Mouse (Mus musculus) embryonic facial prominence, embryonic 10.5 days (tissue): ENCODE data around the gene Nemp2. TPM values are rescaled to one million over a fixed set of nuclear protein-coding genes. Genes with fewer than 3 reads are reported as not detected.

Experiments used
- DNase-seq: peaks from one replicate; pipeline ENCODE4 v3.0.0-alpha.2; 2017; ENCODE audit warnings: low spot score
- H3K27ac ChIP-seq: fragments of 300-500 bp; sonication (generic); replicated peaks from 2 replicates; pipeline ENCODE4 v1.5.1; 2016; ENCODE audit warnings: mild to moderate bottlenecking
- H3K27me3 ChIP-seq: fragments of 300-500 bp; sonication (generic); replicated peaks from 2 replicates; pipeline ENCODE4 v1.6.1; 2016; ENCODE audit warnings: low read depth, mild to moderate bottlenecking; ENCODE audit not compliant: poor library complexity, severe bottlenecking
- H3K36me3 ChIP-seq: fragments of 300-500 bp; sonication (generic); replicated peaks from 2 replicates; pipeline ENCODE4 v1.6.1; 2016; ENCODE audit warnings: mild to moderate bottlenecking, moderate library complexity
- H3K4me1 ChIP-seq: fragments of 300-500 bp; sonication (generic); 2 replicates; pipeline ENCODE4 v1.6.1; 2016
- H3K4me3 ChIP-seq: fragments of 300-500 bp; sonication (generic); 2 replicates; pipeline ENCODE4 v1.5.1; 2016; ENCODE audit warnings: mild to moderate bottlenecking, moderate library complexity
- H3K9me3 ChIP-seq: fragments of 300-500 bp; sonication (generic); 2 replicates; pipeline ENCODE4 v1.6.1; 2016; ENCODE audit warnings: mild to moderate bottlenecking
- WGBS: fragments of 180-500 bp; shearing (Covaris S2); methylation state at CpG from one replicate; pipeline ENCODE4 v1.1.7; 2016; 5-methylcytosine and 5-hydroxymethylcytosine counted together
- polyA plus RNA-seq: library from polyadenylated mRNA; unstranded; fragments of >200 nt; fragmentation: Nextera tagmentation; extraction: Ambion mirVana; gene quantifications from 2 replicates; pipeline ENCODE4 v1.2.1, GENCODE M21; 2016

Gene Nemp2
- polyA plus RNA-seq = 9.3 and 9.4 TPM in 2 replicates

DNA sequence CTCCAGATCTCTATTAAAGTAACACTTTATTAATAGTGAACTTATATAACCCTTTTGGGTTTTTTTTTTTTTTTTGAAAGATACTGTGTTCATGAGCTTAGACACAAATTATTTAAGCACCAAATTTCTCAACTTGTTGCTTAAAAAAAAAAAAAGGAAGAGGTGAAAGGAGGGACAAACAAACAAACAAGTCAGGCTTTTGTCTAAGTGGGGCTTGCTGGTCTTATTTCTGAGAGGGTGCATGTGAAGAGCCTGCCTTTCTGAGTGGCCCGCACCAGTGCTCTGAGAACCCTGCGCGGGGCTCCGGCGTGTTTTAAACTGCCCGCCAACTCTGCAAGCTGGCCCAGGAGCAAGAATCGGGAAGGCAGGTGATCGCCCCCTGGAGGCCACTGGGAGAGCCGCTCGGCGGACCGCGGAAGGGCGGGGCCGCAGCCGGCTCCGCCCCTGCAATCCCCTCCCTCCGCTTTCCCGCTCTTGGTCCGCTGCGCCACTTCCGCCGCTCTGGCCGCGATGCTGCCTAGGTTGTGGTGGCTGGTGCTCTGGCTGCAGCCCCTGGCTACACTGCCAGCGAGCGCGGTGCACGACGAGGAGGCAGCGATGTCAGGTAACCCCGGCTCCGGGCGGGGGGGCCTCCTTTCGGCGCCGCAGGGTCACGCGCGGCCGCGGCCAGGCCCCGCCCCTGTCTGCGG lies at the start of gene Nemp2:
Nemp2 (plus strand) TSS at position 456 of the 689 bp plus-strand sequence.
- under 1% methylated on average over 44 of the region's 44 CpGs for WGBS
- Histone ChIP-seq H3K4me3 (peak within 1 kb of the TSS; percentile 92), H3K27me3 (no peaks in the 10 kb centered on the region), H3K36me3 (peaks cover 11% of the 10 kb centered on the region; the same call in 1 of the 2 replicates), H3K27ac (peak within 1 kb of the TSS; percentile 97), H3K9me3 (no peaks in the 10 kb centered on the region), H3K4me1 (peaks cover 11% of the 10 kb centered on the region)
- DNase-seq = peak; percentile 96

GRCm38 (mm10) chr1:52581744-52582143 lies 48.8 kb upstream of the Nemp2 start:
- H3K4me3 ChIP-seq = no peak overlapping the region
- H3K36me3 ChIP-seq = no peaks in the 10 kb centered on the region
- WGBS = 78% methylated on average over 6 of the region's 6 CpGs
- no peaks in the 10 kb centered on the region for H3K27me3 ChIP-seq
- H3K9me3 ChIP-seq = no peaks in the 10 kb centered on the region
- DNase-seq = no peak
- peaks cover 12% of the 10 kb centered on the region for H3K4me1 ChIP-seq
- no peak overlapping the region for H3K27ac ChIP-seq

GRCm38 (mm10) chr1:52582866-52583265 lies 47.6 kb upstream of the Nemp2 start:
- no peaks in the 10 kb centered on the region for H3K27me3 ChIP-seq
- DNase-seq = no peak
- 93% methylated on average over 1 of the region's 1 CpGs for WGBS

DNA sequence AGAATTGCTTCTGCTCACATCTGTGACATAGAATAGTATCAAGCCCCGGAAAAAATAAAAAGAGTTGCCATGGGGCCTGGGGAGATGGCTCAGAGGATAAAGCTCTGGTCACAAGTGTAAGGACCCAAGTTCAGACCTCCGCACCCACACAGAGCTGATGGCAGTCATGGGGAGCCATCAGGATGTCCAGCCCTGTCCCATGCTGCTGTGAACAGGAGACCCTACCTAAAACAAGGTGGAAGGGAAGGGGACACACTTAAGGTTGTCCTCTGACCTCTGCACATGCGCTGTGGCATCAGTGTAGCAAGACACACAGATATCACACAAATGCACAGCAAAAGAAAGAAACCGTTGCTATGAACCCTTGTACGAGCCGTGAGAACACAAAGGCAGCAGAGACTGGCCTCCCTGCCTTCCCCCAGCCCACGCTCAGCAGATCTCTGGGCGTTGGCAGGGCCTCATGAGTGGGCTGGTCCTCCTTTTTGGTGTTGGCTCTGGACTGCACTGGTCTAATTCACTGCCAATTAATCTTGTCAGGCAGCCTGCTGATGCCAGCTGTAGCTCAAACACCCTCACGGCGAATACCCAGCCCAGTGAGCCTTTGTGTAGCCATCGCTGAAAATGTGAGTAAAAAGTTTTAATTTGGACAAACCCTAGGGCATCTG lies 33.4 kb upstream of the Nemp2 start:
- DNase-seq = no peak
- Histone ChIP-seq H3K36me3 (no peaks in the 10 kb centered on the region), H3K9me3 (no peaks in the 10 kb centered on the region), H3K27ac (0 out of 2 replicates have a peak overlapping the region, but pooled peaks have one; percentile 19), H3K4me3 (no peak overlapping the region), H3K27me3 (no peaks in the 10 kb centered on the region), H3K4me1 (peaks cover 6% of the 10 kb centered on the region)
- 76% methylated on average over 11 of the region's 11 CpGs for WGBS

More at GRCm38 (mm10) chr1:52582866-52583265, 47.6 kb upstream of the Nemp2 start:
- H3K9me3 ChIP-seq = no peaks in the 10 kb centered on the region
- H3K36me3 ChIP-seq = no peaks in the 10 kb centered on the region
- H3K4me1 ChIP-seq = peaks cover 10% of the 10 kb centered on the region
- H3K27ac ChIP-seq = no peak overlapping the region
- no peak overlapping the region for H3K4me3 ChIP-seq

- DNase-seq = peak; percentile 18
- Histone ChIP-seq H3K36me3 (no peaks in the 10 kb centered on the region), H3K27me3 (no peaks in the 10 kb centered on the region), H3K9me3 (no peaks in the 10 kb centered on the region), H3K27ac (no peak overlapping the region), H3K4me3 (no peak overlapping the region), H3K4me1 (peaks cover 6% of the 10 kb centered on the region)
- 64% methylated on average over 11 of the region's 11 CpGs for WGBS
These were observed 32.7 kb upstream of the Nemp2 start for GRCm38 (mm10) chr1:52597761-52598160.

- peaks cover 6% of the 10 kb centered on the region for H3K4me1 ChIP-seq
- H3K27ac ChIP-seq = no peak overlapping the region
- H3K27me3 ChIP-seq = no peaks in the 10 kb centered on the region
- WGBS = 79% methylated on average over 4 of the region's 4 CpGs
- no peak for DNase-seq
- no peaks in the 10 kb centered on the region for H3K9me3 ChIP-seq
- H3K36me3 ChIP-seq = no peaks in the 10 kb centered on the region
- no peak overlapping the region for H3K4me3 ChIP-seq
These were observed 32.1 kb upstream of the Nemp2 start for GRCm38 (mm10) chr1:52598361-52598760.

GRCm38 (mm10) chr1:52601496-52601895 lies 29.0 kb upstream of the Nemp2 start:
- H3K9me3 ChIP-seq = 0 out of 2 replicates have a peak, but pooled peaks cover 3% of the 10 kb centered on the region
- H3K4me1 ChIP-seq = peaks cover 6% of the 10 kb centered on the region
- H3K27me3 ChIP-seq = no peaks in the 10 kb centered on the region
- H3K27ac ChIP-seq = no peak overlapping the region
- 95% methylated on average over 3 of the region's 3 CpGs for WGBS
- H3K36me3 ChIP-seq = no peaks in the 10 kb centered on the region
- no peak overlapping the region for H3K4me3 ChIP-seq
- no peak for DNase-seq

DNA sequence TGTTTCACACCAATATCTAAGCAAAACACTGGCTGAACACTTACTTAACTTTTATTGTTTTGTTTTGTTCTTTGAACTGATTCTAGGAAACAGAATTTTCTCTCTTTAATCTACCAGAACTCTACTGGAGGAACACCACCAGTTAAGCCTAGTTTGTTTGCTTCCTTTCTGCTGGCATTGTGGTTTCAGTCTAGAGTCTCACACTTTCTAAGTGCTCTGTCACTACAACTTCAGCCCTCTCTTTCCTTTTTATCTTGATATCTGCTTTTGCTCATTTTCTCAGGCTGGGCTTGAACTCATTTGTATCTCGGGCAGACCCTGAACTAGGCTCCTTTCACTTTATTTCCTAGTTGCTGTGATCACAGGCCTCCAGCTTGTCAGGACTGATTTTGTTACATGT lies 22.8 kb upstream of the Nemp2 start:
- H3K27me3 ChIP-seq = no peaks in the 10 kb centered on the region
- 80% methylated on average over 1 of the region's 1 CpGs for WGBS
- no peak overlapping the region for H3K4me3 ChIP-seq

DNA sequence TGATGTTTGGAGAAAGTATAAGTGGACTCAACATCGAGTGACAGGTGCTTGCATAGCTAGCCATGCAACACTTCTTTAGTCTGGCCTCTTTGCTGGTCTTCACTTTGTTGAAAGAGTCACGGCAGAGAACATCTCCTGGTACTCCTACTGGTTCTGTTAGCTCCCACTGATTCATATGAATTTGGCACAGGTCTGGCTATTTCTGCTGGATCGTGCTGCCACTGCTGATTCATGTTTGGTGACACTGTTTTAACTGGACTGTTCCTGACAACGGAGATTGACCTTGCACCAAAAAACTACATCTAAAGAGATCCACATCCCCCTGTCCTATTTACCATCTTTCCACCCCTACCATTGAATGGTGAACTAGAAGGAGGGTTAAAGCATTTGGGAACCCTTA lies 22.0 kb upstream of the Nemp2 start:
- WGBS = 88% methylated on average over 4 of the region's 4 CpGs

More for the DNA sequence above, 22.8 kb upstream of the Nemp2 start:
- DNase-seq = no peak
- Histone ChIP-seq H3K27ac (no peak overlapping the region), H3K36me3 (no peaks in the 10 kb centered on the region), H3K9me3 (0 out of 2 replicates have a peak, but pooled peaks cover 3% of the 10 kb centered on the region), H3K4me1 (no peaks in the 10 kb centered on the region)

GRCm38 (mm10) chr1:52618217-52618616 lies 12.3 kb upstream of the Nemp2 start:
- Histone ChIP-seq H3K9me3 (no peaks in the 10 kb centered on the region), H3K27me3 (no peaks in the 10 kb centered on the region), H3K4me3 (no peak overlapping the region), H3K4me1 (no peaks in the 10 kb centered on the region), H3K36me3 (no peaks in the 10 kb centered on the region), H3K27ac (no peak overlapping the region)
- 89% methylated on average over 1 of the region's 1 CpGs for WGBS
- no peak for DNase-seq

More for the DNA sequence above, 22.0 kb upstream of the Nemp2 start:
- Histone ChIP-seq H3K36me3 (no peaks in the 10 kb centered on the region), H3K4me3 (no peak overlapping the region), H3K4me1 (no peaks in the 10 kb centered on the region), H3K27me3 (no peaks in the 10 kb centered on the region), H3K27ac (no peak overlapping the region), H3K9me3 (0 out of 2 replicates have a peak, but pooled peaks cover 3% of the 10 kb centered on the region)
- DNase-seq = no peak

DNA sequence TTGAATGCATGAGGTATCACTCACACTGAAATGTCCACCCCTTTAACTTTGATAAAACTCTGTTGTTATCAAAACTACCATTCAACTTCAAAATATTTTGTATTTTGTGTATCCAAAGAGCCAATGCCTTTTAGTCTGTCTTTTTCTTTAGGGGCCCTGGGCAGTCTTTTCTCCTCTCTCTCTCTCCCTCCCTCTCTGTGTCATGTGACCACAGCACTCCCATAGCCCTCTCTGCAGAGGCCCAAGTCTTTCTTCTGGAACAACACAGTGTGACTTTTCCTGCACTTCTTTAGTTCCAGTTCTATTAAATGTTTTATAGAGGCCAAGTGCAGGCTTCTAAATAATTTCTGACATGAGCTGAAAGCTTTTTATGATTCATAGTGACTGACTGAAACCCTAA lies 10.1 kb upstream of the Nemp2 start:
- no peaks in the 10 kb centered on the region for H3K27me3 ChIP-seq
- no peak overlapping the region for H3K4me3 ChIP-seq
- no peaks in the 10 kb centered on the region for H3K9me3 ChIP-seq
- no peak for DNase-seq
- H3K36me3 ChIP-seq = no peaks in the 10 kb centered on the region
- no peaks in the 10 kb centered on the region for H3K4me1 ChIP-seq
- H3K27ac ChIP-seq = no peak overlapping the region

DNA sequence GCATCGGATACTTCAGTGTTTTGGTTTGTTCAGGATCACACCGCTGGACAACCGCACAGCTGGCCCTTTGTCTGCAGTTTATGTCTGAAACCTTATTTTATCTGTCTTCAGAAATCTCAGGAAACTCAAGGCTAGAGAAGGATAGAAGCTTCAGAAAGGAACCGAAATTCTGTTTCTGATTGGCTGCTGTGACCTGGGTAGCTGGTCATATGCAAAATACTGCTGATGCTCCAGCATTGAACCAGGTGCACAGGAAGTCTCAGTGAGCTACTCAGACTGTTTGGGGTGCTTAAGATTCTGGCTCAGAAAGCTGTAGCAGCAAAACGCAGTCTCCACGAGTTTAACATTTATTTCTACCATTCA lies 415 bp downstream of the Nemp2 start:
- DNase-seq = no peak
- H3K4me1 ChIP-seq = peaks cover 11% of the 10 kb centered on the region
- 2% methylated on average over 6 of the region's 6 CpGs for WGBS
- H3K9me3 ChIP-seq = no peaks in the 10 kb centered on the region
- H3K27me3 ChIP-seq = no peaks in the 10 kb centered on the region
- peak overlapping the region; percentile 97 for H3K27ac ChIP-seq
- H3K36me3 ChIP-seq = peaks cover 16% of the 10 kb centered on the region; the same call in 1 of the 2 replicates
- peak overlapping the region; percentile 92 for H3K4me3 ChIP-seq

- Histone ChIP-seq H3K4me1 (peaks cover 11% of the 10 kb centered on the region), H3K27ac (no peak overlapping the region; the same call in 1 of the 2 replicates), H3K9me3 (no peaks in the 10 kb centered on the region), H3K27me3 (no peaks in the 10 kb centered on the region), H3K4me3 (peak overlapping the region; percentile 92), H3K36me3 (peaks cover 16% of the 10 kb centered on the region; the same call in 1 of the 2 replicates)
- DNase-seq = no peak
- WGBS = 81% methylated on average over 2 of the region's 2 CpGs
These were observed 1.1 kb downstream of the Nemp2 start for GRCm38 (mm10) chr1:52631570-52631969.
